Mouse (Mus musculus): ENCODE measurements around the gene Por. TPM values are rescaled to one million over a fixed set of nuclear protein-coding genes. Genes with fewer than 3 reads are reported as not detected.

Por gene
- total and polyA plus RNA-seq, 2 experiments from 2014 or later: 44.9 to 71.7 TPM

DNA sequence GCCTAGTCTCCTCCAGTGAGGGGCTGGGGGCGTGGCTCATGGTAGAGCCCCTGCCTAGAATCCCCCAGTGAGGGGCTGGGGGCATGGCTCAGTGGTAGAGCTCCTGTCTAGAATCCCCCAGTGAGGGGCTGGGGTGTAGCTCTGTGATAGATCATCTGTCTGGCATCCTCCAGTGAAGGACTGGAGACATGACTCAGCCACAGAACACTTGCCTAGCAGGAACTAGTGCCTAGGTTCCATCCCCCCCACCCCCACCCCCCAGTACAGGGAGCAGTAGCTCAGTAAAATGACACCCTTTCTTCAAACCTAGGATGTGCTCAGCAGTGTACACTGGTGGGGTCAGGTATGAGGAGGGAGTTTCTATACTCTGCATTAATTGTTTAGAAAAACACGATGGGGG is 1.0 kb downstream of the Por start:
- Histone ChIP-seq H3K9ac (replicated peaks; ENCODE audit: low read depth, low read length) (no peak overlapping the region), H3K9me3 (replicated peaks; ENCODE audit: control insufficient read depth, low read length) (peaks cover 2% of the 10 kb centered on the region; the same call in 1 of the 2 replicates), H3K4me3 (ENCODE audit: low read depth, low read length) (no peak overlapping the region), H3K4me2 (ENCODE audit: low read depth, low read length) (no peak overlapping the region), H3K27me3 (ENCODE audit: control insufficient read depth, insufficient read depth, low read length) (0 out of 2 replicates have a peak, but pooled peaks cover 1% of the 10 kb centered on the region), H3K36me3 (replicated peaks; ENCODE audit: control insufficient read depth, insufficient read depth, low read length) (no peaks in the 10 kb centered on the region), H3K27ac (ENCODE audit: low read depth) (no peak overlapping the region), H3K4me1 (ENCODE audit: control insufficient read depth, insufficient read depth) (no peaks in the 10 kb centered on the region)
- TF ChIP-seq EP300 (IDR thresholded peaks at IDR 0.05; ENCODE audit: low read depth) (no peak), CTCF (IDR thresholded peaks at IDR 0.05; ENCODE audit: low read depth) (no peak)
- ATAC-seq (ENCODE audit: insufficient read depth, low read depth) (no peak), DNase-seq (ENCODE audit: low spot score) (no peak)
- WGBS: 61% methylated on average over 2 of the region's 2 CpGs

DNA sequence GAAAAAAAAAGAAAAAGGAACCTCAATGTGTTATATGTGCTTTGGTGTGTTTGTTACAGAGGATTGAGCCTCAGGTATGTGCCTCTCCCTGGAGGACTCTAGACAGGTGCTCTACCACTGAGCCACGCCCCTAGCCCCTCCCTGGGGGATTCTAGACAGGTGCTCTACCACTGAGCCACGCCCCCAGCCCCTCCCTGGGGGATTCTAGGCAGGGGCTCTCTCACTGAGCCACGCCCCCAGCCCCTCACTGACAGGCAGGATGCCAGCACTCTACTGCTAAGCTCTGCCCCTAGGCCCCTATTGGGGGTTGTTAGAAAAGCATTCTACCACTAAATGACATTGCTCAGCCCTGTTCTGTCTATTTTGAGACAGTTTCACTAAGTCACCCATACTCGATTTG is 2.7 kb downstream of the Por start:
- 0 out of 2 replicates have a peak, but pooled peaks cover 4% of the 10 kb centered on the region for H3K27me3 ChIP-seq (ENCODE audit: control insufficient read depth, insufficient read depth, low read length)
- H3K4me1 ChIP-seq (ENCODE audit: control insufficient read depth, insufficient read depth): no peaks in the 10 kb centered on the region
- DNase-seq (ENCODE audit: low spot score): no peak
- ATAC-seq (ENCODE audit: insufficient read depth, low read depth): no peak
- 64% methylated on average over 4 of the region's 4 CpGs for WGBS
- no peak for TF ChIP-seq CTCF (IDR thresholded peaks at IDR 0.05; ENCODE audit: low read depth)
- H3K4me3 ChIP-seq (ENCODE audit: low read depth, low read length): no peak overlapping the region
- H3K4me2 ChIP-seq (ENCODE audit: low read depth, low read length): no peak overlapping the region
- H3K27ac ChIP-seq (ENCODE audit: low read depth): no peak overlapping the region
- no peak overlapping the region for H3K9ac ChIP-seq (replicated peaks; ENCODE audit: low read depth, low read length)
- no peaks in the 10 kb centered on the region for H3K9me3 ChIP-seq (replicated peaks; ENCODE audit: control insufficient read depth, low read length)
- H3K36me3 ChIP-seq (replicated peaks; ENCODE audit: control insufficient read depth, insufficient read depth, low read length): no peaks in the 10 kb centered on the region

DNA sequence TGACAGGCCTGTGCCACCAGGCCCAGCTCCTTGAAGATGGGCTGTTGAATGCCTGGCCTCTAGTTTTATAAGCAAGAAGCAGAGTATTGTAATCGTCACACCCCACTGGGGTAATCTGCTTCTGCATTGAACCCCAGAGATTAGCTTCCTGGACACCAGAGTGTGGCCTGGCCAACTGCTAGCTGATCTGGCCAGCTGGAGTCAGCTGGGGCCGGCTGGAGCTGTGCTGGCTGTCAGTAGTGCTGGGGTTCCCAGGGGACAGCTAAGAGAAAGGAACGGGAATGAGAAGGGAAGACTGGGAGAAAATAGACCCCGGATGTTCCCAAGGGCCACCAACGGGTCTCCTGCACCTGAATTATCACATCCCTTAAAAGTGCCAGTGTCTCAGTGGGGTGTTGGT is 3.1 kb downstream of the Por start:
- Histone ChIP-seq H3K27me3 (ENCODE audit: control insufficient read depth, insufficient read depth, low read length) (0 out of 2 replicates have a peak, but pooled peaks cover 4% of the 10 kb centered on the region), H3K36me3 (replicated peaks; ENCODE audit: control insufficient read depth, insufficient read depth, low read length) (no peaks in the 10 kb centered on the region), H3K9me3 (replicated peaks; ENCODE audit: control insufficient read depth, low read length) (no peaks in the 10 kb centered on the region), H3K27ac (ENCODE audit: low read depth) (no peak overlapping the region), H3K9ac (replicated peaks; ENCODE audit: low read depth, low read length) (no peak overlapping the region), H3K4me1 (ENCODE audit: control insufficient read depth, insufficient read depth) (no peaks in the 10 kb centered on the region), H3K4me2 (ENCODE audit: low read depth, low read length) (no peak overlapping the region), H3K4me3 (ENCODE audit: low read depth, low read length) (no peak overlapping the region)
- WGBS: 48% methylated on average over 5 of the region's 5 CpGs
- ATAC-seq (ENCODE audit: insufficient read depth, low read depth): peak; percentile 58
- no peak for DNase-seq (ENCODE audit: low spot score)
- no peak for TF ChIP-seq EP300 (IDR thresholded peaks at IDR 0.05; ENCODE audit: low read depth)
- TF ChIP-seq CTCF (IDR thresholded peaks at IDR 0.05; ENCODE audit: low read depth): no peak

DNA sequence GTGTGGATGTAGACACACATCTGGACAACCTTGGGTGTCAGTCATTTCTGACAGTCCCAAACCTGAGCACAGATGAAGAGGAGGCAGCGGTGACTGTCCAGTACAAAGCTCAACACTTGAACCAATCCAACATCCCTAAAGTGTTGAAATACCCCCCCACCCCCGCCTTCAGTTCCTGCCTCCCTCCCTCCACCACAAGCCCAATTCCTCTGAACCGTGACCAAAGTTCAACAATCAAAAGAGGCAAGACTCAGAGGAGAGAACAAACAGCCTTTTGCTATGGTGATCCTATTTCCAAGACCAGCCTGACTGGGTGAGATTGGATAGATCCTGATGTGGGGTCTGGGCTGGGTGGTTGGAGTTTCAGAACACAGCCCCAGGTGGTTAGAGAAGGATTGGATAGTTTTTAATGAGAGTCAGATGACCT is 4.5 kb downstream of the Por start:
- Histone ChIP-seq H3K4me3 (ENCODE audit: low read depth, low read length) (no peak overlapping the region), H3K27me3 (ENCODE audit: control insufficient read depth, insufficient read depth, low read length) (0 out of 2 replicates have a peak, but pooled peaks cover 4% of the 10 kb centered on the region), H3K27ac (ENCODE audit: low read depth) (no peak overlapping the region), H3K4me1 (ENCODE audit: control insufficient read depth, insufficient read depth) (no peaks in the 10 kb centered on the region), H3K9me3 (replicated peaks; ENCODE audit: control insufficient read depth, low read length) (no peaks in the 10 kb centered on the region), H3K4me2 (ENCODE audit: low read depth, low read length) (no peak overlapping the region), H3K36me3 (replicated peaks; ENCODE audit: control insufficient read depth, insufficient read depth, low read length) (no peaks in the 10 kb centered on the region), H3K9ac (replicated peaks; ENCODE audit: low read depth, low read length) (no peak overlapping the region)
- TF ChIP-seq EP300 (IDR thresholded peaks at IDR 0.05; ENCODE audit: low read depth): no peak
- no peak for ATAC-seq (ENCODE audit: insufficient read depth, low read depth)
- 52% methylated on average over 3 of the region's 3 CpGs for WGBS
- no peak for DNase-seq (ENCODE audit: low spot score)

DNA sequence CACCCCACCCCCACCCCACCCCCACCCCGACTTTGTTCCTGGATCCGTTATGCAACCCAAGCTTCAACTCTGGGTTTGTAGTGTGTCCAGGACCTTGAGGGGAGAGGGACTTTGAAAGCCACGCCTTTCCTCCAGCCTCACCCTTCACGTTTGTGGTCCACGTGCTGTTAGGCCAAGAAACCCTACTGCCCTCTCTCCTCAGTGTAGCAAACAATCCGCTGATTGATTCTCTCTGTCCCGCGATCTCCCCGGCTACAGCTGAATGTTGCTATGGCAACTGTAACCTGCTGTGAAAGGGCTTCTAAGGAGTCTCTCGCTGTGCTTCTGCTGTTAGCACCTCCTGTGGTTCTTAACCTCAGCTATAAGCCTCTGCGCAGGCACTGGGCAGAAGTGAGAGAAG is 5.0 kb downstream of the Por start:
- H3K4me3 ChIP-seq (ENCODE audit: low read depth, low read length): no peak overlapping the region
- H3K4me1 ChIP-seq (ENCODE audit: control insufficient read depth, insufficient read depth): no peaks in the 10 kb centered on the region
- H3K9me3 ChIP-seq (replicated peaks; ENCODE audit: control insufficient read depth, low read length): no peaks in the 10 kb centered on the region
- DNase-seq (ENCODE audit: low spot score) (no peak), ATAC-seq (ENCODE audit: insufficient read depth, low read depth) (no peak)
- 4% methylated on average over 11 of the region's 11 CpGs for WGBS
- TF ChIP-seq CTCF (IDR thresholded peaks at IDR 0.05; ENCODE audit: low read depth) (no peak), EP300 (IDR thresholded peaks at IDR 0.05; ENCODE audit: low read depth) (no peak)
- H3K27me3 ChIP-seq (ENCODE audit: control insufficient read depth, insufficient read depth, low read length): 0 out of 2 replicates have a peak, but pooled peaks cover 4% of the 10 kb centered on the region
- no peak overlapping the region for H3K9ac ChIP-seq (replicated peaks; ENCODE audit: low read depth, low read length)
- no peak overlapping the region for H3K4me2 ChIP-seq (ENCODE audit: low read depth, low read length)
- H3K36me3 ChIP-seq (replicated peaks; ENCODE audit: control insufficient read depth, insufficient read depth, low read length): no peaks in the 10 kb centered on the region
- no peak overlapping the region for H3K27ac ChIP-seq (ENCODE audit: low read depth)

DNA sequence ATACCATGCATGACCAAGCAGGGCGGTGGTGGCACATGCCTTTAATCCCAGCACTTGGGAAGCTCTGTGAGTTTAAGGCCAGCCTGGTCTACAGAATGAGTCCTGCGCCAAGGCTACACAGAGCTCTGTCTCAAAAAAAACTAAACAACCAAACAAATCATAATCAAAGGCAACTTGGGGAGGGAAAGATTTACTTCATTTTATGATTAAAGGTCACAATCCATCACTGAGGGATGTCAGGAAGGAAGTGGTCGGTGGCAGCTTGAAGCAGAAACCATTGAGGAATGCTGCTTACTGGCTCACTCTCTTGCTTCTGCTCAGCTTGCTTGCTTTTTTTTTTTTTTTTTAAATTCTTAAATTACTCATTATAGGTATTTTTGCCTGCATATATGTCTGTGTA is 6.9 kb downstream of the Por start:
- no peak for DNase-seq (ENCODE audit: low spot score)
- H3K4me1 ChIP-seq (ENCODE audit: control insufficient read depth, insufficient read depth): no peaks in the 10 kb centered on the region
- H3K9ac ChIP-seq (replicated peaks; ENCODE audit: low read depth, low read length): no peak overlapping the region
- H3K9me3 ChIP-seq (replicated peaks; ENCODE audit: control insufficient read depth, low read length): no peaks in the 10 kb centered on the region
- 0 out of 2 replicates have a peak, but pooled peaks cover 4% of the 10 kb centered on the region for H3K27me3 ChIP-seq (ENCODE audit: control insufficient read depth, insufficient read depth, low read length)
- ATAC-seq (ENCODE audit: insufficient read depth, low read depth): no peak
- H3K27ac ChIP-seq (ENCODE audit: low read depth): no peak overlapping the region
- 72% methylated on average over 3 of the region's 3 CpGs for WGBS
- TF ChIP-seq EP300 (IDR thresholded peaks at IDR 0.05; ENCODE audit: low read depth) (no peak), CTCF (IDR thresholded peaks at IDR 0.05; ENCODE audit: low read depth) (no peak)
- no peaks in the 10 kb centered on the region for H3K36me3 ChIP-seq (replicated peaks; ENCODE audit: control insufficient read depth, insufficient read depth, low read length)
- H3K4me2 ChIP-seq (ENCODE audit: low read depth, low read length): no peak overlapping the region
- no peak overlapping the region for H3K4me3 ChIP-seq (ENCODE audit: low read depth, low read length)

Data from heart, postnatal 0 days (tissue).